Mouse (Mus musculus) stomach, embryonic 15.5 days (tissue): Measurements from ENCODE around the gene Lin28b. TPM values are rescaled to one million over a fixed set of nuclear protein-coding genes. Genes with fewer than 3 reads are reported as not detected.

Source experiments
- ATAC-seq: fragments of 200-750 bp; cut with Nextera tagmentation; 2 replicates; pipeline ENCODE4 v1.8.0; 2017; ENCODE audit warnings: low read depth, moderate number of reproducible peaks, moderate TSS enrichment; ENCODE audit not compliant: insufficient read depth, low FRiP score
- H3K27ac ChIP-seq: fragments of 300-500 bp; sonication (generic); 2 replicates; pipeline ENCODE4 v1.5.1; 2015; ENCODE audit warnings: mild to moderate bottlenecking, inconsistent platforms
- H3K27me3 ChIP-seq: fragments of 300-500 bp; sonication (generic); replicated peaks from 2 replicates; pipeline ENCODE4 v1.6.1; 2015; ENCODE audit warnings: inconsistent platforms
- H3K36me3 ChIP-seq: fragments of 300-500 bp; sonication (generic); 2 replicates; pipeline ENCODE4 v1.6.1; 2015; ENCODE audit warnings: inconsistent platforms
- H3K4me1 ChIP-seq: fragments of 300-500 bp; sonication (generic); 2 replicates; pipeline ENCODE4 v1.6.1; 2015; ENCODE audit warnings: inconsistent platforms
- H3K4me2 ChIP-seq: fragments of 300-500 bp; sonication (generic); 2 replicates; pipeline ENCODE4 v1.6.1; 2015; ENCODE audit warnings: mild to moderate bottlenecking, inconsistent platforms
- H3K4me3 ChIP-seq: fragments of 300-500 bp; sonication (generic); replicated peaks from 2 replicates; pipeline ENCODE4 v1.5.1; 2015; ENCODE audit warnings: inconsistent platforms
- H3K9ac ChIP-seq: fragments of 300-500 bp; sonication (generic); 2 replicates; pipeline ENCODE4 v1.6.1; 2015; ENCODE audit warnings: inconsistent platforms
- H3K9me3 ChIP-seq: fragments of 300-500 bp; sonication (generic); 2 replicates; pipeline ENCODE4 v1.6.1; 2016; ENCODE audit warnings: inconsistent platforms
- WGBS: fragments of 180-500 bp; shearing (Covaris S2); methylation state at CpG from one replicate; pipeline ENCODE4 v1.1.7; 2015; 5-methylcytosine and 5-hydroxymethylcytosine counted together
- polyA plus RNA-seq: library from polyadenylated mRNA; unstranded; fragments of >200 nt; fragmentation: Nextera tagmentation; extraction: Ambion mirVana; gene quantifications from 2 replicates; pipeline ENCODE4 v1.2.1, GENCODE M21; 2015

Gene Lin28b
- polyA plus RNA-seq, 1 experiment from 2014 or later = 1.7 TPM

GRCm38 (mm10) chr10:45345217-45345616 is 141.0 kb downstream of the Lin28b start:
- ATAC-seq = no peak
- no peaks in the 10 kb centered on the region for H3K9me3 ChIP-seq
- WGBS = 84% methylated on average over 9 of the region's 9 CpGs
- H3K27ac ChIP-seq = no peak overlapping the region
- H3K27me3 ChIP-seq = no peaks in the 10 kb centered on the region
- no peak overlapping the region for H3K4me3 ChIP-seq
- no peaks in the 10 kb centered on the region for H3K36me3 ChIP-seq
- H3K4me2 ChIP-seq = no peak overlapping the region
- H3K4me1 ChIP-seq = no peaks in the 10 kb centered on the region
- H3K9ac ChIP-seq = no peak overlapping the region

GRCm38 (mm10) chr10:45344381-45344780 is 141.8 kb downstream of the Lin28b start:
- Histone ChIP-seq H3K27ac (no peak overlapping the region), H3K27me3 (no peaks in the 10 kb centered on the region), H3K4me2 (no peak overlapping the region), H3K9me3 (no peaks in the 10 kb centered on the region), H3K4me3 (no peak overlapping the region), H3K9ac (no peak overlapping the region), H3K4me1 (no peaks in the 10 kb centered on the region), H3K36me3 (no peaks in the 10 kb centered on the region)
- WGBS = 84% methylated on average over 4 of the region's 4 CpGs
- ATAC-seq = no peak

- Histone ChIP-seq H3K9me3 (no peaks in the 10 kb centered on the region), H3K4me2 (no peak overlapping the region), H3K9ac (no peak overlapping the region), H3K4me3 (no peak overlapping the region), H3K36me3 (no peaks in the 10 kb centered on the region), H3K4me1 (no peaks in the 10 kb centered on the region), H3K27ac (no peak overlapping the region), H3K27me3 (peaks cover 15% of the 10 kb centered on the region)
- no peak for ATAC-seq
- 69% methylated on average over 7 of the region's 7 CpGs for WGBS
Measured at GRCm38 (mm10) chr10:45339106-45339505, 147.1 kb downstream of the Lin28b start.

- Histone ChIP-seq H3K4me1 (no peaks in the 10 kb centered on the region), H3K9me3 (no peaks in the 10 kb centered on the region), H3K36me3 (no peaks in the 10 kb centered on the region), H3K27ac (no peak within 1 kb of the TSS), H3K9ac (peak within 1 kb of the TSS; percentile 32; the same call in 1 of the 2 replicates), H3K27me3 (peaks cover 15% of the 10 kb centered on the region), H3K4me2 (peak within 1 kb of the TSS; percentile 76), H3K4me3 (peak within 1 kb of the TSS; percentile 59)
- ATAC-seq = peak; percentile 77
- WGBS = 1% methylated on average over 90 of the region's 116 CpGs
Measured at GRCm38 (mm10) chr10:45335434-45336422, 150.5 kb downstream of the Lin28b start, which contains the start of gene Bves. Bves (plus strand) TSS chr10:45335772.

- ATAC-seq = no peak
- H3K27ac ChIP-seq = no peak overlapping the region
- H3K9ac ChIP-seq = no peak overlapping the region
- H3K36me3 ChIP-seq = no peaks in the 10 kb centered on the region
- H3K27me3 ChIP-seq = peaks cover 15% of the 10 kb centered on the region
- H3K4me3 ChIP-seq = peak overlapping the region; percentile 59
- no peaks in the 10 kb centered on the region for H3K9me3 ChIP-seq
- 32% methylated on average over 7 of the region's 7 CpGs for WGBS
- no peaks in the 10 kb centered on the region for H3K4me1 ChIP-seq
- H3K4me2 ChIP-seq = peak overlapping the region; percentile 76
Measured at GRCm38 (mm10) chr10:45334925-45335324, 151.3 kb downstream of the Lin28b start.

- Histone ChIP-seq H3K4me3 (no peak overlapping the region), H3K9me3 (no peaks in the 10 kb centered on the region), H3K27ac (no peak overlapping the region), H3K4me2 (no peak overlapping the region), H3K36me3 (no peaks in the 10 kb centered on the region), H3K9ac (no peak overlapping the region), H3K27me3 (no peaks in the 10 kb centered on the region), H3K4me1 (no peaks in the 10 kb centered on the region)
- WGBS = 68% methylated on average over 7 of the region's 7 CpGs
- no peak for ATAC-seq
Measured at GRCm38 (mm10) chr10:45328196-45329000, 157.8 kb downstream of the Lin28b start.

Other genes with a start within 250 kb of the Lin28b start
- 7.1 and 7.8 TPM in 2 replicates for gene Bves, start 150.6 kb downstream of the Lin28b start, polyA plus RNA-seq
- gene Hace1, start 91.4 kb upstream of the Lin28b start, polyA plus RNA-seq = 17.3 and 17.9 TPM in 2 replicates